Mouse (Mus musculus) hindbrain, embryonic 14.5 days (tissue): ENCODE results near the gene Tnik. TPM values are rescaled to one million over a fixed set of nuclear protein-coding genes. Genes with fewer than 3 reads are reported as not detected.

Source experiments
- ATAC-seq: fragments of 200-750 bp; cut with Nextera tagmentation; 2 replicates; pipeline ENCODE4 v1.8.0; 2017; ENCODE audit warnings: moderate number of reproducible peaks, mild to moderate bottlenecking, moderate TSS enrichment, moderate library complexity; ENCODE audit not compliant: low FRiP score
- DNase-seq: peaks from one replicate; pipeline ENCODE4 v3.0.0-alpha.2; 2015; ENCODE audit warnings: low spot score
- H3K27ac ChIP-seq: fragments of 300-500 bp; sonication (generic); 2 replicates; pipeline ENCODE4 v1.5.1; 2014; ENCODE audit warnings: mild to moderate bottlenecking, moderate library complexity
- H3K27me3 ChIP-seq: fragments of 300-500 bp; sonication (generic); 2 replicates; pipeline ENCODE4 v1.6.1; 2014; ENCODE audit warnings: mild to moderate bottlenecking, low read length, mixed read lengths; ENCODE audit not compliant: control insufficient read depth, insufficient read depth
- H3K36me3 ChIP-seq: fragments of 300-500 bp; sonication (generic); replicated peaks from 2 replicates; pipeline ENCODE4 v1.6.1; 2014; ENCODE audit not compliant: control insufficient read depth, insufficient read depth
- H3K4me1 ChIP-seq: fragments of 300-500 bp; sonication (generic); replicated peaks from 2 replicates; pipeline ENCODE4 v1.6.1; 2014; ENCODE audit warnings: antibody characterized with exemption, low read length, mixed read lengths; ENCODE audit not compliant: control insufficient read depth, insufficient read depth
- H3K4me2 ChIP-seq: fragments of 300-500 bp; sonication (generic); replicated peaks from 2 replicates; pipeline ENCODE4 v1.6.1; 2014; ENCODE audit warnings: mild to moderate bottlenecking, moderate library complexity
- H3K4me3 ChIP-seq: fragments of 300-500 bp; sonication (generic); replicated peaks from 2 replicates; pipeline ENCODE4 v1.5.1; 2014; ENCODE audit warnings: mild to moderate bottlenecking, low read length
- H3K9ac ChIP-seq: fragments of 300-500 bp; sonication (generic); 2 replicates; pipeline ENCODE4 v1.6.1; 2014
- H3K9me3 ChIP-seq: fragments of 300-500 bp; sonication (generic); 2 replicates; pipeline ENCODE4 v1.6.1; 2016; ENCODE audit warnings: low read length; ENCODE audit not compliant: control insufficient read depth
- WGBS: fragments of 180-500 bp; shearing (Covaris S2); extraction: QIAGEN DNeasy Blood & Tissue Kit; methylation state at CpG from one replicate; pipeline ENCODE4 v1.1.7; 2014; 5-methylcytosine and 5-hydroxymethylcytosine counted together
- polyA plus RNA-seq: library from polyadenylated mRNA; unstranded; fragments of >200 nt; fragmentation: Nextera tagmentation; extraction: Ambion mirVana; gene quantifications from 2 replicates; pipeline ENCODE4 v1.2.1, GENCODE M21; 2014

Gene Tnik
- polyA plus RNA-seq, 1 experiment from 2014 or later = 97.5 TPM

GRCm38 (mm10) chr3:28358391-28358790 is 95.4 kb downstream of the Tnik start:
- 75% methylated on average over 2 of the region's 2 CpGs for WGBS
- no peak for DNase-seq
- no peak overlapping the region for H3K9ac ChIP-seq
- H3K4me2 ChIP-seq = no peak overlapping the region
- H3K36me3 ChIP-seq = peaks cover 13% of the 10 kb centered on the region; the same call in 1 of the 2 replicates
- H3K27me3 ChIP-seq = no peaks in the 10 kb centered on the region
- H3K9me3 ChIP-seq = no peaks in the 10 kb centered on the region
- no peak overlapping the region for H3K4me3 ChIP-seq
- H3K4me1 ChIP-seq = no peaks in the 10 kb centered on the region
- no peak for ATAC-seq
- no peak overlapping the region for H3K27ac ChIP-seq

GRCm38 (mm10) chr3:28359138-28359537 is 96.1 kb downstream of the Tnik start:
- no peak for ATAC-seq
- WGBS = 85% methylated on average over 6 of the region's 6 CpGs

GRCm38 (mm10) chr3:28361056-28361455 is 98.0 kb downstream of the Tnik start:
- peaks cover 13% of the 10 kb centered on the region; the same call in 1 of the 2 replicates for H3K36me3 ChIP-seq
- H3K4me1 ChIP-seq = no peaks in the 10 kb centered on the region
- H3K27ac ChIP-seq = no peak overlapping the region
- H3K9me3 ChIP-seq = no peaks in the 10 kb centered on the region
- no peak overlapping the region for H3K4me2 ChIP-seq
- no peaks in the 10 kb centered on the region for H3K27me3 ChIP-seq
- DNase-seq (no peak), ATAC-seq (no peak)
- no peak overlapping the region for H3K9ac ChIP-seq
- WGBS = 89% methylated on average over 6 of the region's 6 CpGs
- no peak overlapping the region for H3K4me3 ChIP-seq

More at GRCm38 (mm10) chr3:28359138-28359537, 96.1 kb downstream of the Tnik start:
- Histone ChIP-seq H3K9ac (no peak overlapping the region), H3K4me1 (no peaks in the 10 kb centered on the region), H3K27me3 (no peaks in the 10 kb centered on the region), H3K9me3 (no peaks in the 10 kb centered on the region), H3K27ac (no peak overlapping the region), H3K4me3 (no peak overlapping the region), H3K4me2 (no peak overlapping the region), H3K36me3 (peaks cover 13% of the 10 kb centered on the region; the same call in 1 of the 2 replicates)
- no peak for DNase-seq

GRCm38 (mm10) chr3:28363441-28364125 is 100.6 kb downstream of the Tnik start:
- H3K4me3 ChIP-seq = no peak overlapping the region
- H3K27ac ChIP-seq = no peak overlapping the region
- no peak overlapping the region for H3K4me2 ChIP-seq
- WGBS = 77% methylated on average over 5 of the region's 5 CpGs
- H3K36me3 ChIP-seq = peaks cover 13% of the 10 kb centered on the region; the same call in 1 of the 2 replicates
- no peaks in the 10 kb centered on the region for H3K27me3 ChIP-seq
- no peak for ATAC-seq
- H3K9ac ChIP-seq = no peak overlapping the region
- H3K9me3 ChIP-seq = no peaks in the 10 kb centered on the region
- no peaks in the 10 kb centered on the region for H3K4me1 ChIP-seq
- DNase-seq = no peak

- DNase-seq (no peak), ATAC-seq (no peak)
- no peaks in the 10 kb centered on the region for H3K27me3 ChIP-seq
- H3K9me3 ChIP-seq = no peaks in the 10 kb centered on the region
- no peak overlapping the region for H3K4me2 ChIP-seq
- H3K36me3 ChIP-seq = no peaks in the 10 kb centered on the region
- WGBS = 84% methylated on average over 5 of the region's 5 CpGs
- no peak overlapping the region for H3K27ac ChIP-seq
- no peaks in the 10 kb centered on the region; the same call in 1 of the 2 replicates for H3K4me1 ChIP-seq
- H3K9ac ChIP-seq = no peak overlapping the region
- no peak overlapping the region for H3K4me3 ChIP-seq
These were observed 105.7 kb downstream of the Tnik start for GRCm38 (mm10) chr3:28368746-28369145.

GRCm38 (mm10) chr3:28369266-28369665 is 106.3 kb downstream of the Tnik start:
- Histone ChIP-seq H3K4me2 (no peak overlapping the region), H3K4me3 (no peak overlapping the region), H3K9me3 (no peaks in the 10 kb centered on the region), H3K36me3 (no peaks in the 10 kb centered on the region), H3K9ac (no peak overlapping the region), H3K27me3 (no peaks in the 10 kb centered on the region), H3K27ac (no peak overlapping the region), H3K4me1 (no peaks in the 10 kb centered on the region; the same call in 1 of the 2 replicates)
- DNase-seq (no peak), ATAC-seq (no peak)
- WGBS = 92% methylated on average over 1 of the region's 1 CpGs

- H3K4me2 ChIP-seq = no peak overlapping the region
- H3K4me3 ChIP-seq = no peak overlapping the region
- ATAC-seq (no peak), DNase-seq (no peak)
- WGBS = 78% methylated on average over 5 of the region's 5 CpGs
- H3K27ac ChIP-seq = no peak overlapping the region
- no peaks in the 10 kb centered on the region for H3K36me3 ChIP-seq
- H3K27me3 ChIP-seq = no peaks in the 10 kb centered on the region
- no peaks in the 10 kb centered on the region for H3K9me3 ChIP-seq
- H3K9ac ChIP-seq = no peak overlapping the region
- no peaks in the 10 kb centered on the region; the same call in 1 of the 2 replicates for H3K4me1 ChIP-seq
These were observed 106.7 kb downstream of the Tnik start for GRCm38 (mm10) chr3:28369698-28370097.

- H3K36me3 ChIP-seq = no peaks in the 10 kb centered on the region
- no peaks in the 10 kb centered on the region for H3K27me3 ChIP-seq
- H3K27ac ChIP-seq = no peak overlapping the region
- 97% methylated on average over 1 of the region's 1 CpGs for WGBS
- no peak overlapping the region for H3K4me3 ChIP-seq
- H3K9me3 ChIP-seq = no peaks in the 10 kb centered on the region
- no peak overlapping the region for H3K9ac ChIP-seq
- ATAC-seq (no peak), DNase-seq (no peak)
- H3K4me1 ChIP-seq = no peaks in the 10 kb centered on the region; the same call in 1 of the 2 replicates
- H3K4me2 ChIP-seq = no peak overlapping the region
These were observed 108.6 kb downstream of the Tnik start for GRCm38 (mm10) chr3:28371583-28371982.

- no peak overlapping the region for H3K4me3 ChIP-seq
These were observed 109.4 kb downstream of the Tnik start for GRCm38 (mm10) chr3:28372459-28372858.

More at GRCm38 (mm10) chr3:28372459-28372858, 109.4 kb downstream of the Tnik start:
- Histone ChIP-seq H3K36me3 (no peaks in the 10 kb centered on the region), H3K4me2 (no peak overlapping the region), H3K27ac (no peak overlapping the region), H3K9me3 (no peaks in the 10 kb centered on the region), H3K9ac (no peak overlapping the region), H3K4me1 (no peaks in the 10 kb centered on the region; the same call in 1 of the 2 replicates), H3K27me3 (no peaks in the 10 kb centered on the region)
- DNase-seq = no peak
- WGBS = 93% methylated on average over 2 of the region's 2 CpGs
- ATAC-seq = no peak
